Mouse (Mus musculus) E14TG2a.4 (cell line): ENCODE measurements at regions not wholly inside any gene's neighbourhood (a gene's known extent, or its start where the extent isn't known, plus 50 kb on each side); places are given as distances from the start of the nearest gene placed in this dataset.

Experiments
- CTCF ChIP-seq: conservative IDR thresholded peaks from 2 replicates; pipeline ENCODE4 v1.5.1; 2014; ENCODE audit warnings: low read length
- NANOG ChIP-seq: IDR thresholded peaks from 2 replicates; pipeline ENCODE4 v1.6.1; 2014; ENCODE audit warnings: borderline replicate concordance, low read length, mixed read lengths
- POU5F1 ChIP-seq: IDR thresholded peaks from 2 replicates; pipeline ENCODE4 v1.6.1; 2014; ENCODE audit warnings: low read length, borderline replicate concordance

- TF ChIP-seq CTCF (0 out of 2 replicates have a peak, but pooled peaks have one; percentile 17), NANOG (no peak), POU5F1 (no peak)
Measured at GRCm38 (mm10) chr6:139014526-139014925, 356.2 kb upstream of the Igbp1b start.
